Mouse (Mus musculus): ENCODE measurements around the gene Rsph10b.

GRCm38 (mm10) chr5:143980858-143981257, 48.0 kb downstream of the Rsph10b start:
- TF ChIP-seq CEBPB (IDR thresholded peaks at IDR 0.05; ENCODE audit: insufficient read depth, poor library complexity, severe bottlenecking): no peak
- TF ChIP-seq POLR2A (IDR thresholded peaks at IDR 0.05; ENCODE audit: insufficient read length, low read depth): no peak
- TF ChIP-seq MAX (IDR thresholded peaks at IDR 0.05; ENCODE audit: low read depth): no peak
- no peak for TF ChIP-seq MYOG (IDR thresholded peaks at IDR 0.05; ENCODE audit: control insufficient read depth in 1 of 3, insufficient read depth in 1 of 3, insufficient read length in 2 of 3, low read depth in 2 of 3)
- no peak for TF ChIP-seq E2F4 (IDR thresholded peaks at IDR 0.05; ENCODE audit: insufficient read depth)
- TF ChIP-seq TCF3 (IDR thresholded peaks at IDR 0.05; ENCODE audit: insufficient read length, low read depth): no peak
- TF ChIP-seq USF1 (IDR thresholded peaks at IDR 0.05; ENCODE audit: low read depth): no peak
- TF ChIP-seq REST (IDR thresholded peaks at IDR 0.05; ENCODE audit: insufficient read depth, insufficient read length): no peak
- no peak for TF ChIP-seq TCF12 (IDR thresholded peaks at IDR 0.05; ENCODE audit: insufficient read depth, poor library complexity, severe bottlenecking)
- TF ChIP-seq POLR2AphosphoS2 (IDR thresholded peaks at IDR 0.05; ENCODE audit: insufficient read length, low read depth): no peak
- TF ChIP-seq SRF (IDR thresholded peaks at IDR 0.05; ENCODE audit: control insufficient read depth, insufficient read length, low read depth): no peak

Data from myocyte (in vitro differentiated cells).